Mouse (Mus musculus) left cerebral cortex, postnatal 36 days (tissue): ENCODE data around the gene Mfsd14a. TPM values are rescaled to one million over a fixed set of nuclear protein-coding genes. Genes with fewer than 3 reads are reported as not detected.
A peak's percentile ranks its signal among the peaks of the same experiment; 100 is the strongest.
"Not testable (repeated sequence)": the region's sequence is repeated elsewhere in the genome, so short reads cannot be mapped to it uniquely, and the experiment has no call there.

ENCODE experiments used
- DNase-seq, 2 experiments: peaks; one replicate each; pipeline ENCODE4 v3.0.0; 2021 to 2022; ENCODE audit warnings: low spot score in 2 of 2, mixed read lengths in 1 of 2
- intact Hi-C: fragments of 180-260 bp; cut with DNase I; formaldehyde crosslinking; loops from one replicate; pipeline ENCODE4 v1.15.1; 2025
- total RNA-seq, 2 experiments: library from RNA; stranded (reverse); gene quantifications; 2 replicates each; pipeline ENCODE4 v1.2.3; 2021

Gene Mfsd14a
- 10 to 100 TPM; 55.1 to 55.4 TPM for total RNA-seq

- DNase-seq = peak; percentile 97 to 99
- intact Hi-C loops = loop anchor here (1.0 to 5.0 kb wide), 2 partner anchors 50 to 68 kb away; partner anchors contain the start of genes Sass6 and Slc35a3
Measured at GRCm38 (mm10) chr3:116662463-116662863, at the start of gene Mfsd14a. Gene Mfsd14a (minus strand): TSS chr3:116662677.

GRCm38 (mm10) chr3:116711624-116712435, 49.4 kb upstream of the Mfsd14a start:
- DNase-seq = peak; percentile 84 to 87
- intact Hi-C loops = loop anchor here (5.0 kb wide), 1 partner anchor 50 kb away; the partner anchor contains the start of gene Mfsd14a

GRCm38 (mm10) chr3:116710941-116711340, 48.5 kb upstream of the Mfsd14a start:
- intact Hi-C loops = loop anchor here (5.0 kb wide), 1 partner anchor 49 kb away; the partner anchor contains the start of gene Mfsd14a
- no peak for DNase-seq

GRCm38 (mm10) chr3:116705637-116706204, 43.2 kb upstream of the Mfsd14a start:
- no peak for DNase-seq
- intact Hi-C loops = no loop called here

GRCm38 (mm10) chr3:116703835-116704234, 41.4 kb upstream of the Mfsd14a start:
- intact Hi-C loops = no loop called here
- no peak for DNase-seq

GRCm38 (mm10) chr3:116702647-116703272, 40.3 kb upstream of the Mfsd14a start:
- DNase-seq = no peak
- intact Hi-C loops = no loop called here

- no peak for DNase-seq
- intact Hi-C loops = no loop called here
Measured at GRCm38 (mm10) chr3:116701601-116702000, 39.1 kb upstream of the Mfsd14a start.

GRCm38 (mm10) chr3:116698786-116699185, 36.3 kb upstream of the Mfsd14a start:
- DNase-seq = no peak
- intact Hi-C loops = no loop called here

- intact Hi-C loops = no loop called here
Measured at GRCm38 (mm10) chr3:116695666-116695985, 33.1 kb upstream of the Mfsd14a start.

GRCm38 (mm10) chr3:116694955-116695665, 32.6 kb upstream of the Mfsd14a start:
- DNase-seq = no peak
- intact Hi-C loops = no loop called here

More at GRCm38 (mm10) chr3:116695666-116695985, 33.1 kb upstream of the Mfsd14a start:
- no peak for DNase-seq

GRCm38 (mm10) chr3:116694312-116694711, 31.8 kb upstream of the Mfsd14a start:
- DNase-seq = no peak
- intact Hi-C loops = no loop called here

- DNase-seq = no peak
Measured at GRCm38 (mm10) chr3:116681160-116681559, 18.7 kb upstream of the Mfsd14a start, which contains the start of gene Gm43191. Gene Gm43191 (minus strand): TSS chr3:116681260.

GRCm38 (mm10) chr3:116664281-116664680, 1.8 kb upstream of the Mfsd14a start:
- intact Hi-C loops = loop anchor here (5.0 kb wide), 1 partner anchor 48 kb away; the partner anchor contains the start of gene Slc35a3

More at GRCm38 (mm10) chr3:116681160-116681559, 18.7 kb upstream of the Mfsd14a start, which contains the start of gene Gm43191:
- intact Hi-C loops = no loop called here

GRCm38 (mm10) chr3:116661870-116662414, 535 bp downstream of the Mfsd14a start:
- intact Hi-C loops = loop anchor here (1.0 to 5.0 kb wide), 2 partner anchors 50 to 68 kb away; partner anchors contain the start of genes Sass6 and Slc35a3
- DNase-seq = peak; percentile 51 to 76

More at GRCm38 (mm10) chr3:116664281-116664680, 1.8 kb upstream of the Mfsd14a start:
- not testable (repeated sequence) for DNase-seq

GRCm38 (mm10) chr3:116661288-116661869, 1.1 kb downstream of the Mfsd14a start:
- no peak for DNase-seq
- intact Hi-C loops = loop anchor here (5.0 kb wide), 1 partner anchor 51 kb away; the partner anchor contains the start of gene Slc35a3

GRCm38 (mm10) chr3:116659856-116660430, 2.5 kb downstream of the Mfsd14a start:
- no peak for DNase-seq
- intact Hi-C loops = loop anchor here (5.0 kb wide), 1 partner anchor 52 kb away; the partner anchor contains the start of gene Slc35a3

GRCm38 (mm10) chr3:116658928-116659565, 3.4 kb downstream of the Mfsd14a start:
- intact Hi-C loops = no loop called here
- DNase-seq = no peak
